8 mouse cellular contexts compared by ENCODE assay signal in the genomic region with DNA sequence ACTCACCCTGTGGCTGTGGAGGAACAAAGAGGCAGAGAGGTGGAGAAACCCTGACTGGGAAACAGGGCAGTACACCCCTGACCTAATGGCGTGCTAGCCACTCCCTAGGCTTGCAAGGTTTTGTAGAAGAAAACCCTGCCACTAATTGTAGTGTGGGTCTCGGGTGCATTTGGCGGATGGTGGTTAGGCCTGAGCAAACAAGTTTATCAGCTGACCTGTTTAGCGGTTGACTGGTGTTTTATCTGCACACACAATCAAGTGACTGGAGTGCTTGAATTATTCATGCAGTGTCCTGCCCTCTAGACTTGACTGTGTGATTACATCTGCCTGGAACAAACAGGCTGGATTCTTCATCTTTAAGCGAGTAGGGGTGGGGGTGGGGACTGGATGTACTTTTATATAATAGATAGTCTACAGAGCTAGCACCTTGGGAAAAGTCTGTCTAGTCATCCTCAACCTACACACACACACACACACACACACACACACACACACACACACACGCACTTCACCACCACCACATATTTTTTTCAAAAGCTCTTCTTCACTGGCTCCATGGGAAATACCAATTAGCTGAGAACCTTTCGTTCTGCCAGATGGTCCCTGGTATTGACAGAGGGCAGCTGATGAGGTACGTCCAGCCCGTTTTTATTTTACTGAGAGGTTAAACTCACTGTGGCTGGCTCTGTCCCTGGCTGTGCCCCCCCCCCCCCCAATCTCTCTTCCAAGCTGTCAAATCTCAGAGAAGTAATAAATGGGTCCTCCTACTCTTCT. TPM values are rescaled to one million over a fixed set of nuclear protein-coding genes. Genes with fewer than 3 reads are reported as not detected.
DNase-seq lines count a peak whose midpoint lies in the region; ATAC-seq lines count a peak whose summit lies in the region.

No protein-coding gene starts in this region.

- no peak overlapping the region for H3K27ac ChIP-seq in lung, embryonic 15.5 days
- H3K27ac ChIP-seq in forebrain, embryonic 14.5 days (ENCODE audit: low read depth, low read length) = peak overlapping the region; percentile 35
- H3K27ac ChIP-seq in neural tube, embryonic 13.5 days (replicated peaks) = peak overlapping the region; percentile 85

- WGBS in lung, embryonic 15.5 days = 43% methylated on average over 9 of the region's 9 CpGs
- 11% methylated on average over 9 of the region's 9 CpGs for WGBS in forebrain, embryonic 14.5 days
- 8% methylated on average over 9 of the region's 9 CpGs for WGBS in neural tube, embryonic 13.5 days

- no peak for ATAC-seq in lung, embryonic 15.5 days (ENCODE audit: borderline replicate concordance, extremely low read depth, low FRiP score, low TSS enrichment)
- no peak for ATAC-seq in forebrain, embryonic 14.5 days
- ATAC-seq in neural tube, embryonic 13.5 days (ENCODE audit: low read depth) = no peak

- H3K36me3 ChIP-seq in lung, embryonic 15.5 days = peaks cover 24% of the 10 kb centered on the region
- peaks cover 44% of the 10 kb centered on the region; the same call in 1 of the 2 replicates for H3K36me3 ChIP-seq in forebrain, embryonic 14.5 days (ENCODE audit: control insufficient read depth, insufficient read depth, low read length)
- 0 out of 2 replicates have a peak, but pooled peaks cover 14% of the 10 kb centered on the region for H3K36me3 ChIP-seq in neural tube, embryonic 13.5 days

- no peak for DNase-seq in lung, postnatal 25 days (ENCODE audit: low spot score)
- peak; percentile 72 for DNase-seq in forebrain, embryonic 14.5 days (ENCODE audit: low spot score)
- DNase-seq in kidney, postnatal 14 days = peak; percentile 62
- DNase-seq in frontal cortex, postnatal 10 days (ENCODE audit: low spot score in 2 of 2) = no peak
- DNase-seq in thymus, postnatal 4 days = no peak
- no peak for DNase-seq in layer of hippocampus, postnatal 14 days (ENCODE audit: low spot score in 2 of 2)

- H3K27me3 ChIP-seq in lung, embryonic 15.5 days = peaks cover under 1% of the 10 kb centered on the region; the same call in 1 of the 2 replicates
- H3K27me3 ChIP-seq in forebrain, embryonic 14.5 days (replicated peaks; ENCODE audit: control insufficient read depth, insufficient read depth, low read length) = no peaks in the 10 kb centered on the region
- no peaks in the 10 kb centered on the region; the same call in 1 of the 2 replicates for H3K27me3 ChIP-seq in neural tube, embryonic 13.5 days

- H3K4me2 ChIP-seq in lung, embryonic 15.5 days = peak overlapping the region; percentile 19; the same call in 1 of the 2 replicates
- peak overlapping the region; percentile 91 for H3K4me2 ChIP-seq in forebrain, embryonic 14.5 days (ENCODE audit: low read length)
- peak overlapping the region; percentile 85 for H3K4me2 ChIP-seq in neural tube, embryonic 13.5 days

- peaks cover 78% of the 10 kb centered on the region for H3K4me1 ChIP-seq in lung, embryonic 15.5 days
- H3K4me1 ChIP-seq in forebrain, embryonic 14.5 days (ENCODE audit: control insufficient read depth, insufficient read depth, low read length) = peaks cover 74% of the 10 kb centered on the region
- peaks cover 88% of the 10 kb centered on the region for H3K4me1 ChIP-seq in neural tube, embryonic 13.5 days (replicated peaks)

- H3K9me3 ChIP-seq in lung, embryonic 15.5 days = no peaks in the 10 kb centered on the region
- H3K9me3 ChIP-seq in forebrain, embryonic 14.5 days (replicated peaks; ENCODE audit: control insufficient read depth, low read length) = no peaks in the 10 kb centered on the region
- no peaks in the 10 kb centered on the region for H3K9me3 ChIP-seq in neural tube, embryonic 13.5 days

- no peak overlapping the region for H3K9ac ChIP-seq in lung, embryonic 15.5 days
- peak overlapping the region; percentile 100; the same call in 1 of the 2 replicates for H3K9ac ChIP-seq in forebrain, embryonic 14.5 days (ENCODE audit: low read length)
- peak overlapping the region; percentile 99 for H3K9ac ChIP-seq in neural tube, embryonic 13.5 days

- H3K4me3 ChIP-seq in lung, embryonic 15.5 days = no peak overlapping the region
- peak overlapping the region; percentile 97 for H3K4me3 ChIP-seq in forebrain, embryonic 14.5 days (ENCODE audit: low read depth, low read length)
- peak overlapping the region; percentile 92 for H3K4me3 ChIP-seq in neural tube, embryonic 13.5 days

RNA-seq across cellular contexts. Expression of a gene that starts 5.7 kb away (rescaled TPM):
- polyA plus RNA-seq in lung, embryonic 15.5 days (2015; fragmentation: Nextera tagmentation; extraction: Ambion mirVana) = 25.2 and 27.1 TPM in 2 replicates
- polyA plus RNA-seq in forebrain, embryonic 14.5 days (2014; fragmentation: Nextera tagmentation; extraction: Ambion mirVana) = 28.1 and 30.1 TPM in 2 replicates
- polyA plus RNA-seq in neural tube, embryonic 13.5 days (2015; fragmentation: Nextera tagmentation; extraction: Ambion mirVana) = 31.1 and 33.7 TPM in 2 replicates
- total RNA-seq in layer of hippocampus, postnatal 14 days (2021) = 10 to 100 TPM; 73.5 to 77.2 TPM

Comparison
In these comparisons a context has a peak if more than half of its experiments do, and no peak if none do; other contexts are left out.
1. H3K4me2 ChIP-seq: peak in every context shown above with its lines; median percentile 91 in forebrain, embryonic 14.5 days; 85 in neural tube, embryonic 13.5 days; 19 in lung, embryonic 15.5 days.
2. DNase-seq: peak in forebrain, embryonic 14.5 days (single experiment) and kidney, postnatal 14 days (single experiment); none in lung, postnatal 25 days (single experiment), frontal cortex, postnatal 10 days (0 of 2), thymus, postnatal 4 days (single experiment) and layer of hippocampus, postnatal 14 days (0 of 2).